Mouse (Mus musculus): ENCODE data around the gene Saysd1. TPM values are rescaled to one million over a fixed set of nuclear protein-coding genes. Genes with fewer than 3 reads are reported as not detected.

Gene Saysd1
- polyA plus RNA-seq (2012; ENCODE audit: low replicate concordance), result 15.4 and 22.9 TPM in 2 replicates

DNA sequence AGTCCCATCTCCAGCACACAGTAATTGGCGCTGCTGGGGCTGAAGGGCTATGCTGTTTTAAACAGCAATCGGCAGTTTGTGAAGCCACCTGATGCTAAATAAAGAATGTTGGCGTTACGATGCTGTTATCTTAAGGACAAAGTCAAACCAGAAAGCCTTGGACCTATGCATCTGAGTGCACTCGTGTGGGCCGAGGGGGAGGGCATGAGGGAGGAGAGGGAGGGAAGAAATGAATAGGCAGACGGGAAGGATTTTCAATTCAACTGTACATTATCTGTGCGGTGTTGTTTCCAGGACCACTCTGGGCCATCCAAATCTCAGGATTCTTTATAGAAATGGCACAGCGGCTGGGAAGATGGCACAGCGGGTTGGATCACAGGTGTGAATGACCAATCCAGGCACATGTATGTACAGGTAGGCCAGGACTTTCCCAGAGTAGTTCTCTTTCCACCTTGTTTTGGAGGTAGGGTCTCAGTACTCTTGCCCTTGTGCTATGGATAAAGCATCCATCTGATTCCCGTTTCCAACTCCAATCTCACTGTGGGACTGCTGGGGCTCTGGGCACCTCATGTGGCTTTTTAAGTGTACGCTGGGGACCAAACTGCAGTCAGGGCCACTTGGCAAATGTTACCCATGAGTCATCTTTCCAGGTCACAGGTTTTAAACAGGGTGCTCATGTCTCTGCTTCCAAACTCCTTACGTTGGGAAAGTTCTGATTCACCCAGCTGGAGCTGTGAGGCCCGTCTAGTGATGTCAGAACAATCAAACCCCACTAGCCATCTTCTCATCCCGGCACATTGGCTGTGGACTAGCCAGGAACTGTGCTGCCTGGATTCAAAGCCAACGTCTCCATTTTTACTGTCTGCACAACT lies at the start of gene Saysd1:
Gene Saysd1, minus strand, starts transcription at position 51 of the 872 bp plus-strand sequence.

DNA sequence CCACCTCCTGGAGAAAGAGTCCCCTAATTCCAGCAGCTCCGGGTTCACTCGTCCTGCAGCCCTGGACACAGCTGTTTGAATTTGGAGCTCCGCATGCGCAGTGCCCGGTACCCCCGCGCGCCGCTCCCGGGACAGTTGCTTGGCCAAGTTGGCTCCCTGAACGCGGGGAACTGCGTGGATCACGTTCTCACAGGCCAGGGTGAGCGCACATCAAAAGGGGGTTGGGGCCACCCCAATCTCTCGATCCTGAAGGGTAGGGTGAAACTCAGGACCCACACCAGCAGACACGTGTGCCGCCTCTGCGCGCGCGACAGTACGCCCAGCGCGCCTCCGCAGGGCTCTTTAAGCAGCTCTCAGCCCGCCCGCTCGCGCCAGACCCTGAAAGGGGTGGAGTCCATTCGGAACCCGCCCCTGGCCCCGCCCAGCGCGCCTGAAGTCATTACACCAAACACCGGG lies 43.2 kb upstream of the Saysd1 start, which contains the start of gene Kcnk5:
Gene Kcnk5, minus strand, starts transcription at position 344 of the 456 bp plus-strand sequence.

Other genes with a start within 250 kb of the Saysd1 start
- gene Gng2, start 160.9 kb downstream of the Saysd1 start, polyA plus RNA-seq (2012; ENCODE audit: low replicate concordance), result 5.0 and 9.9 TPM in 2 replicates
- 14.3 and 15.7 TPM in 2 replicates for gene Kcnk5, start 43.3 kb upstream of the Saysd1 start, polyA plus RNA-seq (2012; ENCODE audit: low replicate concordance)
- not detected in 2 replicates for gene Kcnk16, start 130.7 kb upstream of the Saysd1 start, polyA plus RNA-seq (2012; ENCODE audit: low replicate concordance)
- gene Nudt13, start 156.2 kb upstream of the Saysd1 start, polyA plus RNA-seq (2012; ENCODE audit: low replicate concordance), result 2.2 and 2.7 TPM in 2 replicates
- gene Ecd, start 209.6 kb upstream of the Saysd1 start, polyA plus RNA-seq (2012; ENCODE audit: low replicate concordance), result 25.6 and 34.2 TPM in 2 replicates
- gene Fam149b, start 209.6 kb upstream of the Saysd1 start, polyA plus RNA-seq (2012; ENCODE audit: low replicate concordance), result 12.7 and 26.1 TPM in 2 replicates

Data from hematopoietic multipotent progenitor cell, adult 10-12 weeks (in vitro differentiated cells).